Mouse (Mus musculus): ENCODE data around the gene Rhox3c.
"Not testable (repeated sequence)": the region's sequence is repeated elsewhere in the genome, so short reads cannot be mapped to it uniquely, and the experiment has no call there.

Gene Rhox3c

GRCm38 (mm10) chrX:37458285-37458684, at the start of gene Rhox3c:
TSS of gene Rhox3c (plus strand) at chrX:37458585.
- not testable (repeated sequence) for DNase-seq

- DNase-seq, result not testable (repeated sequence)
Observed at GRCm38 (mm10) chrX:37411767-37412166, 46.6 kb upstream of the Rhox3c start, which contains the start of gene Rhox2b. TSS of gene Rhox2b (plus strand) at chrX:37412067.

GRCm38 (mm10) chrX:37432194-37432593, 26.2 kb upstream of the Rhox3c start, which contains the start of gene Rhox4b:
TSS of gene Rhox4b (plus strand) at chrX:37432494.
- DNase-seq, result not testable (repeated sequence)

- DNase-seq, result not testable (repeated sequence)
Observed at GRCm38 (mm10) chrX:37453380-37453779, 5.0 kb upstream of the Rhox3c start, which contains the start of gene Rhox2c. TSS of gene Rhox2c (plus strand) at chrX:37453680.

- DNase-seq, result not testable (repeated sequence)
Observed at GRCm38 (mm10) chrX:37480037-37480436, 21.7 kb downstream of the Rhox3c start, which contains the start of gene Rhox4c. TSS of gene Rhox4c (plus strand) at chrX:37480337.

GRCm38 (mm10) chrX:37514059-37514458, 55.7 kb downstream of the Rhox3c start, which contains the start of gene Rhox4d:
TSS of gene Rhox4d (plus strand) at chrX:37514359.
- DNase-seq, result not testable (repeated sequence)

Measured in thymus, postnatal 4 days (tissue).